Comparison of ENCODE assay signal across 9 mouse cellular contexts in genomic region chr11:20031536-20031935, GRCm38 (mm10).
DNase-seq lines count a peak whose midpoint lies in the region; ATAC-seq and TF ChIP-seq lines count a peak whose summit lies in the region.
"Had no signal": no experiment of that assay in that cellular context is flagged by ENCODE, and none has a peak within 500 bp of the region (broad histone marks: within the 10 kb centered on the region; RNA-seq: fewer than 3 reads in every experiment).

No protein-coding gene starts in this region.

- no peak overlapping the region for H3K27ac ChIP-seq in kidney, adult 2 months (ENCODE audit: insufficient read depth, low read depth, low read length)
- no peak overlapping the region for H3K27ac ChIP-seq in kidney, embryonic 15.5 days
- H3K27ac ChIP-seq in limb, embryonic 10.5 days: no peak overlapping the region
- H3K27ac ChIP-seq in stomach, postnatal 0 days (replicated peaks): no peak overlapping the region
- H3K27ac ChIP-seq: heart, embryonic 13.5 days; neural tube, embryonic 12.5 days had no signal

- no peak for ATAC-seq in kidney, embryonic 15.5 days (replicated peaks; ENCODE audit: low FRiP score)
- ATAC-seq in stomach, postnatal 0 days (ENCODE audit: low FRiP score, low TSS enrichment): no peak

- no peak for TF ChIP-seq EP300 in stomach, postnatal 0 days (optimal IDR thresholded peaks at IDR 0.05)

- 48% methylated on average over 8 of the region's 8 CpGs for WGBS in kidney, adult 2 months
- 56% methylated on average over 8 of the region's 8 CpGs for WGBS in kidney, embryonic 15.5 days
- 46% methylated on average over 8 of the region's 8 CpGs for WGBS in limb, embryonic 10.5 days
- WGBS in stomach, postnatal 0 days: 39% methylated on average over 8 of the region's 8 CpGs

- TF ChIP-seq CTCF in kidney, adult 2 months (conservative IDR thresholded peaks at IDR 0.05; ENCODE audit: insufficient read depth, insufficient read length, low read depth, low read length): peak; percentile 73
- peak; percentile 51; the same call in 1 of the 2 replicates for TF ChIP-seq CTCF in brain, embryonic 14.5 days (IDR thresholded peaks at IDR 0.05; ENCODE audit: borderline replicate concordance, extremely low read depth, insufficient read depth, insufficient read length)
- TF ChIP-seq CTCF in stomach, postnatal 0 days (IDR thresholded peaks at IDR 0.05; ENCODE audit: low read depth): peak; percentile 80

- peak; percentile 32 for DNase-seq in kidney, adult 2 months
- DNase-seq in MEL-GATA-1-ER (ENCODE audit: extremely low read depth, low read depth): peak; percentile 71
- DNase-seq in brain, embryonic 14.5 days (ENCODE audit: low read depth): peak; percentile 30
- DNase-seq in limb, embryonic 10.5 days (ENCODE audit: low spot score): peak; percentile 66
- peak; percentile 70 for DNase-seq in stomach, postnatal 0 days (ENCODE audit: low spot score)
- DNase-seq in frontal cortex, postnatal 36 days (ENCODE audit: low spot score in 2 of 2): no peak

- no peaks in the 10 kb centered on the region for H3K9me3 ChIP-seq in kidney, embryonic 15.5 days (replicated peaks)
- H3K9me3 ChIP-seq in limb, embryonic 10.5 days (replicated peaks): no peaks in the 10 kb centered on the region
- no peaks in the 10 kb centered on the region for H3K9me3 ChIP-seq in stomach, postnatal 0 days (ENCODE audit: control insufficient read depth, low read length)
- H3K9me3 ChIP-seq: neural tube, embryonic 12.5 days had no signal

- TF ChIP-seq POLR2A in kidney, adult 2 months (IDR thresholded peaks at IDR 0.05; ENCODE audit: low read depth, low read length): no peak
- no peak for TF ChIP-seq POLR2A in brain, embryonic 14.5 days (IDR thresholded peaks at IDR 0.05; ENCODE audit: borderline replicate concordance, extremely low read depth, insufficient read depth, insufficient read length, poor library complexity, severe bottlenecking)

- no peaks in the 10 kb centered on the region; the same call in 1 of the 2 replicates for H3K4me1 ChIP-seq in kidney, adult 2 months (ENCODE audit: control insufficient read depth, insufficient read depth, low read length)
- H3K4me1 ChIP-seq in kidney, embryonic 15.5 days: no peaks in the 10 kb centered on the region
- H3K4me1 ChIP-seq in limb, embryonic 10.5 days: peaks cover 11% of the 10 kb centered on the region
- no peaks in the 10 kb centered on the region for H3K4me1 ChIP-seq in stomach, postnatal 0 days (replicated peaks; ENCODE audit: control insufficient read depth, insufficient read depth)
- H3K4me1 ChIP-seq: heart, embryonic 13.5 days; neural tube, embryonic 12.5 days had no signal

- no peaks in the 10 kb centered on the region for H3K27me3 ChIP-seq in kidney, adult 2 months (replicated peaks; ENCODE audit: control insufficient read depth, insufficient read depth, low read length)
- H3K27me3 ChIP-seq in kidney, embryonic 15.5 days: no peaks in the 10 kb centered on the region
- no peaks in the 10 kb centered on the region for H3K27me3 ChIP-seq in limb, embryonic 10.5 days (ENCODE audit: low read depth, poor library complexity, severe bottlenecking)
- no peaks in the 10 kb centered on the region for H3K27me3 ChIP-seq in stomach, postnatal 0 days (ENCODE audit: control insufficient read depth, insufficient read depth, low read length)
- H3K27me3 ChIP-seq: neural tube, embryonic 12.5 days had no signal

- H3K4me3 ChIP-seq in kidney, adult 2 months (ENCODE audit: insufficient read depth, low read depth, low read length): no peak overlapping the region
- H3K4me3 ChIP-seq in kidney, embryonic 15.5 days (replicated peaks): no peak overlapping the region
- H3K4me3 ChIP-seq in limb, embryonic 10.5 days: no peak overlapping the region
- no peak overlapping the region for H3K4me3 ChIP-seq in stomach, postnatal 0 days (ENCODE audit: low read depth, low read length)
- H3K4me3 ChIP-seq: heart, embryonic 13.5 days; neural tube, embryonic 12.5 days had no signal

- no peak overlapping the region for H3K9ac ChIP-seq in kidney, embryonic 15.5 days
- no peak overlapping the region for H3K9ac ChIP-seq in stomach, postnatal 0 days (ENCODE audit: low read length)
- H3K9ac ChIP-seq: heart, embryonic 13.5 days; neural tube, embryonic 12.5 days had no signal

- no peak overlapping the region for H3K4me2 ChIP-seq in kidney, embryonic 15.5 days
- no peak overlapping the region for H3K4me2 ChIP-seq in stomach, postnatal 0 days (replicated peaks; ENCODE audit: low read depth)
- H3K4me2 ChIP-seq: heart, embryonic 13.5 days; neural tube, embryonic 12.5 days had no signal

- H3K36me3 ChIP-seq in kidney, adult 2 months (ENCODE audit: control insufficient read depth, insufficient read depth, low read length): no peaks in the 10 kb centered on the region
- no peaks in the 10 kb centered on the region for H3K36me3 ChIP-seq in kidney, embryonic 15.5 days
- peaks cover 6% of the 10 kb centered on the region; the same call in 1 of the 2 replicates for H3K36me3 ChIP-seq in limb, embryonic 10.5 days
- no peaks in the 10 kb centered on the region for H3K36me3 ChIP-seq in stomach, postnatal 0 days (ENCODE audit: control insufficient read depth, insufficient read depth, low read length)
- H3K36me3 ChIP-seq: heart, embryonic 13.5 days; neural tube, embryonic 12.5 days had no signal

Comparison
In these comparisons a context has a peak if more than half of its experiments do, and no peak if none do; other contexts are left out.
1. DNase-seq: peak in kidney, adult 2 months (single experiment), MEL-GATA-1-ER (single experiment), brain, embryonic 14.5 days (single experiment), limb, embryonic 10.5 days (single experiment) and stomach, postnatal 0 days (single experiment); none in frontal cortex, postnatal 36 days (0 of 2).
2. Peak in every context shown above with its lines, with median percentiles within 50 percentile points of each other: CTCF ChIP-seq.